Mouse (Mus musculus): ENCODE measurements around the gene Arhgap28. TPM values are rescaled to one million over a fixed set of nuclear protein-coding genes. Genes with fewer than 3 reads are reported as not detected.

Gene Arhgap28
- polyA plus RNA-seq (2015; fragmentation: Illumina TruSeq; extraction: RNeasy Lipid Tissue Mini Kit (QIAGEN cat#74804); ENCODE audit: insufficient read depth, low replicate concordance) = 5.4 TPM

GRCm38 (mm10) chr17:68003741-68004560 is at the start of gene Arhgap28:
TSS of gene Arhgap28 (minus strand) at chr17:68004120.

All from spleen, adult 10 weeks (tissue).